Mouse (Mus musculus): ENCODE data around the gene Slc16a7.

DNA sequence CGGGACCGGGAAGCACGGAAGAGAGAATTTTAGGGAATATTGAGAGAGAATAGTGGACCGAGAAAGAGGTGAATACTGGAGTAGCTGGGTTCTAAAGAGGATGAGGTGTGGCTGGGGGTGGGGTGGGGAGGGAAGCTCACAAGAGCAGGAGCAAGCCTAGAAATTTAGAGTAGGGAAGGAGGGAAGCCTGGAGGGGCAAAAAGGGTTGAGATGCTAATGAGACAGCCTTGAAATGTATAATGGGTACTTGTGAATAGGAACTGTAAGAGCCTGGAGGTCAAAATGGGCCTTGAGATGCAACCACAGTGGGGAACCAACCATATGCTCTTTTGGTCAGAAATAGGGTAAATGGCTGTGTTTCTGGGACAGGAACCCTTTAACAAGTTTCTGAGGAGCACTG lies 203.9 kb downstream of the Slc16a7 start:
- TF ChIP-seq CTCF (IDR thresholded peaks at IDR 0.05; ENCODE audit: extremely low read depth, insufficient read length, insufficient replicate concordance, low read depth, low read length) (no peak), POLR2A (IDR thresholded peaks at IDR 0.05; ENCODE audit: low read depth, low read length) (no peak)
